Mouse (Mus musculus) CH12.LX (cell line): ENCODE results near the gene Exoc6b. TPM values are rescaled to one million over a fixed set of nuclear protein-coding genes. Genes with fewer than 3 reads are reported as not detected.

Experiments used
- DNase-seq: peaks from one replicate; pipeline ENCODE4 v3.0.0-alpha.2; 2013; ENCODE audit errors: extremely low read depth
- H3K27ac ChIP-seq: 2 replicates; pipeline ENCODE4 v1.5.1; 2012; ENCODE audit warnings: low read depth, mild to moderate bottlenecking, control low read depth, moderate library complexity; ENCODE audit not compliant: insufficient read depth
- H3K27me3 ChIP-seq: replicated peaks from 2 replicates; pipeline ENCODE3; 2012; ENCODE audit warnings: inconsistent platforms
- H3K36me3 ChIP-seq, 2 experiments: replicated peaks in 1 of 2; 2 replicates each; pipeline versions ENCODE3 to v1.6.1; 2012; ENCODE audit warnings: inconsistent platforms in 1 of 2, low read length in 1 of 2, mild to moderate bottlenecking in 1 of 2, mixed read lengths in 1 of 2, moderate library complexity in 1 of 2; ENCODE audit not compliant: control insufficient read depth in 1 of 2, insufficient read depth in 1 of 2
- H3K4me1 ChIP-seq, 2 experiments: 2 replicates each; pipeline ENCODE4 v1.6.1; 2012; ENCODE audit warnings: inconsistent platforms in 1 of 2, moderate library complexity in 1 of 2; ENCODE audit not compliant: insufficient read depth in 2 of 2, control insufficient read depth in 1 of 2
- H3K4me2 ChIP-seq: 2 replicates; pipeline ENCODE4 v1.6.1; 2012; ENCODE audit warnings: low read depth, mild to moderate bottlenecking, control low read depth; ENCODE audit not compliant: poor library complexity, insufficient read depth, severe bottlenecking
- H3K4me3 ChIP-seq, 3 experiments: fragments of 150-350 bp in 1 of 3; sonication (generic) in 1 of 3; replicated peaks in 1 of 3; 2 replicates each; pipeline versions ENCODE3 to v1.5.1; 2011 to 2012; ENCODE audit warnings: low read depth in 2 of 3, low read length in 2 of 3, mild to moderate bottlenecking in 2 of 3, moderate library complexity in 2 of 3, control low read depth in 1 of 3, improper control_type of control experiment in 1 of 3, inconsistent platforms in 1 of 3, mixed read lengths in 1 of 3; ENCODE audit not compliant: poor library complexity in 1 of 3
- H3K79me2 ChIP-seq: replicated peaks from 2 replicates; pipeline ENCODE4 v1.6.1; 2012; ENCODE audit warnings: mild to moderate bottlenecking, moderate library complexity; ENCODE audit not compliant: control insufficient read depth, poor library complexity, insufficient read depth, severe bottlenecking; ENCODE audit errors: extremely low read depth
- H3K9ac ChIP-seq: 2 replicates; pipeline ENCODE4 v1.6.1; 2012; ENCODE audit warnings: low read depth, mild to moderate bottlenecking, control low read depth, moderate library complexity; ENCODE audit not compliant: insufficient read depth
- H3K9me3 ChIP-seq: replicated peaks from 2 replicates; pipeline ENCODE3; 2012; ENCODE audit warnings: low read length, inconsistent platforms, mixed read lengths
- BHLHE40 ChIP-seq: IDR thresholded peaks from 2 replicates; pipeline ENCODE4 v1.6.1; 2011; ENCODE audit warnings: mild to moderate bottlenecking, low read depth, low read length, improper control_type of control experiment
- CHD2 ChIP-seq: IDR thresholded peaks from 2 replicates; pipeline ENCODE4 v1.6.1; 2011; ENCODE audit warnings: low read length, improper control_type of control experiment
- ELF1 ChIP-seq: IDR thresholded peaks from 2 replicates; pipeline ENCODE4 v1.6.1; 2014; ENCODE audit warnings: low read depth, mild to moderate bottlenecking, inconsistent platforms, low read length, improper control_type of control experiment
- ETS1 ChIP-seq: conservative IDR thresholded peaks from 2 replicates; pipeline ENCODE4 v1.6.1; 2012; ENCODE audit warnings: low read depth, mild to moderate bottlenecking, inconsistent platforms, low read length, improper control_type of control experiment, moderate library complexity
- GABPA ChIP-seq: IDR thresholded peaks from 2 replicates; pipeline ENCODE4 v1.6.1; 2012; ENCODE audit warnings: low read depth, low read length, improper control_type of control experiment, inconsistent platforms; ENCODE audit not compliant: insufficient replicate concordance
- KAT2A ChIP-seq: IDR thresholded peaks from 2 replicates; pipeline ENCODE4 v1.6.1; 2012; ENCODE audit warnings: low read length, improper control_type of control experiment, inconsistent platforms; ENCODE audit not compliant: insufficient replicate concordance
- MAFK ChIP-seq: IDR thresholded peaks from 2 replicates; pipeline ENCODE4 v1.6.1; 2011; ENCODE audit warnings: low read length, improper control_type of control experiment; ENCODE audit not compliant: insufficient replicate concordance
- MYC ChIP-seq: IDR thresholded peaks from 2 replicates; pipeline ENCODE4 v1.6.1; 2011; ENCODE audit warnings: low read depth, mild to moderate bottlenecking, improper control_type of control experiment, low read length
- PAX5 ChIP-seq: IDR thresholded peaks from 2 replicates; pipeline ENCODE4 v1.6.1; 2012; ENCODE audit warnings: low read length, inconsistent platforms, mixed read lengths
- POLR2AphosphoS2 ChIP-seq: IDR thresholded peaks from 2 replicates; pipeline ENCODE4 v1.6.1; 2011; ENCODE audit warnings: low read depth, low read length, improper control_type of control experiment
- RCOR1 ChIP-seq: conservative IDR thresholded peaks from 2 replicates; pipeline ENCODE4 v1.6.1; 2012; ENCODE audit warnings: low read depth, mild to moderate bottlenecking, inconsistent platforms, low read length, improper control_type of control experiment
- SMC3 ChIP-seq: IDR thresholded peaks from 2 replicates; pipeline ENCODE4 v1.6.1; 2011; ENCODE audit warnings: low read depth, low read length, improper control_type of control experiment
- TBP ChIP-seq: conservative IDR thresholded peaks from 2 replicates; pipeline ENCODE4 v1.6.1; 2011; ENCODE audit warnings: low read depth, low read length, improper control_type of control experiment
- ZC3H11A ChIP-seq: IDR thresholded peaks from 2 replicates; pipeline ENCODE4 v1.6.1; 2012; ENCODE audit warnings: low read depth, mild to moderate bottlenecking, inconsistent platforms, low read length, improper control_type of control experiment
- ZKSCAN1 ChIP-seq: IDR thresholded peaks from 2 replicates; pipeline ENCODE4 v1.6.1; 2012; ENCODE audit warnings: low read depth, inconsistent platforms, low read length, improper control_type of control experiment, borderline replicate concordance
- dilution Hi-C: fragments of 300-500 bp; cut with MboI; formaldehyde crosslinking; loops from 2 replicates; pipeline ENCODE4 v1.14.3; 2020; ENCODE audit warnings: low sequenced_read_pairs; ENCODE audit not compliant: extremely low pct_unique_long_range_greater_than_20kb, extremely low pct_ligation_motif_present
- in situ Hi-C: fragments of 300-500 bp; cut with MboI; formaldehyde crosslinking; loops from 3 replicates; pipeline ENCODE4 v1.14.3; 2019; ENCODE audit warnings: low sequenced_read_pairs, low pct_ligation_motif_present, low pct_unique_long_range_greater_than_20kb, mixed read lengths
- polyA plus RNA-seq: library from polyadenylated mRNA; unstranded; fragments of >175 nt; gene quantifications from 2 replicates; pipeline ENCODE4 v1.2.1, GENCODE M21; 2012; ENCODE audit warnings: low read depth; ENCODE audit not compliant: insufficient read length
- total RNA-seq, 2 experiments: library from RNA; depleted of rRNA; stranded (reverse); fragments of 300-350 nt in 1 of 2; fragments of >200 nt in 1 of 2; gene quantifications; 2 replicates each; pipeline ENCODE4 v1.2.3; 2012 to 2014

The Exoc6b gene
- total and polyA plus RNA-seq, 3 experiments: 1.7 to 5.2 (median 3.5) TPM

DNA sequence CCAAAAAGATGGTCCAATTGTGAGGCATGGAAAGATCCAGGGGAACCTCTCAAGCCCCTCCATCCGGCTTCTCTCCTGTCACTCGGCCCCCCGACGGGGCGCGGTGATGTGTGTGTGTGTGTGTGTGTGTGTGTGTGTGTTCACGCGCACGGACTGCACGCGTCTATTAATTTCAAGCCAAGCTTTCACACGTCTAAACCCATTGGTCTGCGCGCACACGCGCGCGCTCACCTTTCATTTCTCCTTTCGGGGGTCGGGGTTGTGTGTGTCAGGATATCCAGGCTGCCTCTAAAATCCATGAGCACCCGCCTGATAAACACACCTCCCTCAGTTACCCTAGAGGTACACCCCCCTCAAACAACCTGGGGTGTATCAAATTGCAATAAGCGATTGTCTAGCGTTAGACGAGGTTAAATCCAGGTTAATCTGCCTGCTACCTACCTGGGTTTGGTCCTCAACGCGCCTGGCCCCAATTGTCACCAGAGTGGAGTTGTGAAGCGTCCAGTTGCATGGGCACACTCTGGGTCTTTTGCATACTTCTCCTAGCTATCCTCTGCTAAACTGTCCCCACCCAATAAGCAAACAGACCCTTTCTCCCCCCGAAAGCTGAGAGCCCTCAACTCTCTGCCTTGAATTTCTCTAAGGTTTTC lies 482.6 kb downstream of the Exoc6b start:
- TF ChIP-seq ELF1: no peak
- no peak for TF ChIP-seq ZKSCAN1
- TF ChIP-seq ETS1: no peak
- TF ChIP-seq POLR2AphosphoS2: no peak
- TF ChIP-seq KAT2A: no peak
- no peak for TF ChIP-seq BHLHE40
- no peak for TF ChIP-seq MAFK
- TF ChIP-seq PAX5: no peak
- no peak for TF ChIP-seq CHD2
- no peak for TF ChIP-seq RCOR1
- no peak for TF ChIP-seq SMC3
- no peak for TF ChIP-seq MYC
- TF ChIP-seq GABPA: no peak
- dilution Hi-C loops: no loop called here
- Histone ChIP-seq H3K4me1 (peaks cover 0 to 32% of the 10 kb centered on the region in 2 experiments; a peak in 3 of 4 replicates), H3K9me3 (peaks cover 30% of the 10 kb centered on the region), H3K27ac (no peak overlapping the region), H3K36me3 (no peaks in the 10 kb centered on the region), H3K79me2 (no peaks in the 10 kb centered on the region), H3K4me3 (no peak overlapping the region), H3K9ac (no peak overlapping the region), H3K4me2 (no peak overlapping the region), H3K27me3 (peaks cover 80% of the 10 kb centered on the region)
- DNase-seq: no peak
- in situ Hi-C loops: loop anchor here (10.0 to 25.0 kb wide), 3 partner anchors 174 to 492 kb away; no protein-coding TSS in a partner anchor

DNA sequence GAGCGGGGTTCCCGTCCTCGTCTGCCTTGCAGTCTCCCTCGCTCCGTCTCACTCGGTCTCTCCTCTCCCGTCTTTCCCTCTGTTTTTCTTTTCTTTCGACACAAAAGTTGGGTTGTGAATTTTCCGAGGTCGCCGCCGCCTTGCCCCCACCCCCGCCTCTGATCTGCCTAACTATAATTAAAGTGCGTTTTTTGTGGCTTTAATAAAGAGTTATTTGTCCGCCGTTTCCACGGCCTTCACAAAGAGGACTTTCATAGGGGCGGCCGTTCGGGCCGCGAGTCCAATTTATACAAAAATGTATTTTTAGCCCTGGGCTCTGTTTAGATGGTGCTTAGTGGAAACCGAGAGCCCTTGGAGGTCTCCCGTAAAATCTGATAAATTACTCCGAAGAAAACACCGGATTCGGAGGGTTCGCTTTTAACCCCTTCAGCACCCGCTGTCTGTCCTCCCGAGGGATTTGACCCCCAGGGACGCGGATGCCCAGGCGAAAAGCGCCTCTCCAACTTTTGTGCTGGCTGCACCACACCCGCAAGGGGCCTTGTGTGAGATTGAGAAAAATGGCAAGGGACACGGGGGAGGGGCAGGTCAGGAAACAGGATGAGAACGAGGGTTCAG lies 483.5 kb downstream of the Exoc6b start:
- no peak overlapping the region for H3K4me2 ChIP-seq
- no peak for DNase-seq
- in situ Hi-C loops: loop anchor here (10.0 to 25.0 kb wide), 3 partner anchors 173 to 491 kb away; no protein-coding TSS in a partner anchor

More for the DNA sequence above, 483.5 kb downstream of the Exoc6b start:
- peaks cover 30% of the 10 kb centered on the region for H3K9me3 ChIP-seq
- H3K4me1 ChIP-seq: peaks cover 0 to 32% of the 10 kb centered on the region in 2 experiments; a peak in 3 of 4 replicates
- H3K79me2 ChIP-seq: no peaks in the 10 kb centered on the region
- no peaks in the 10 kb centered on the region for H3K36me3 ChIP-seq
- no peak overlapping the region for H3K9ac ChIP-seq
- no peak overlapping the region for H3K4me3 ChIP-seq
- no peak overlapping the region for H3K27ac ChIP-seq
- dilution Hi-C loops: no loop called here
- TF ChIP-seq ZC3H11A (no peak), TBP (no peak), MYC (no peak), RCOR1 (no peak)
- peaks cover 80% of the 10 kb centered on the region for H3K27me3 ChIP-seq
